Mouse (Mus musculus) liver, postnatal 0 days (tissue): ENCODE results near the gene Col6a6. TPM values are rescaled to one million over a fixed set of nuclear protein-coding genes. Genes with fewer than 3 reads are reported as not detected.

Source experiments
- ATAC-seq: fragments of 200-750 bp; cut with Nextera tagmentation; 2 replicates; pipeline ENCODE4 v1.8.0; 2017; ENCODE audit warnings: mild to moderate bottlenecking, moderate library complexity
- DNase-seq: peaks from one replicate; pipeline ENCODE4 v3.0.0-alpha.2; 2016
- H3K27ac ChIP-seq: fragments of 300-500 bp; sonication (generic); 2 replicates; pipeline ENCODE4 v1.5.1; 2014; ENCODE audit warnings: antibody characterized with exemption, moderate library complexity, mild to moderate bottlenecking, low read depth
- H3K27me3 ChIP-seq: fragments of 300-500 bp; sonication (generic); 2 replicates; pipeline ENCODE4 v1.6.1; 2014; ENCODE audit warnings: low read length, control low read depth, mixed read lengths; ENCODE audit not compliant: insufficient read depth
- H3K36me3 ChIP-seq: fragments of 300-500 bp; sonication (generic); replicated peaks from 2 replicates; pipeline ENCODE4 v1.6.1; 2014; ENCODE audit warnings: mild to moderate bottlenecking, control low read depth, low read length, moderate library complexity, mixed read lengths; ENCODE audit not compliant: insufficient read depth
- H3K4me1 ChIP-seq: fragments of 300-500 bp; sonication (generic); 2 replicates; pipeline ENCODE4 v1.6.1; 2014; ENCODE audit warnings: antibody characterized with exemption, mild to moderate bottlenecking, control low read depth; ENCODE audit not compliant: insufficient read depth
- H3K4me2 ChIP-seq: fragments of 300-500 bp; sonication (generic); 2 replicates; pipeline ENCODE4 v1.6.1; 2014; ENCODE audit warnings: low read depth, mild to moderate bottlenecking, low read length, moderate library complexity, mixed read lengths
- H3K4me3 ChIP-seq: fragments of 300-500 bp; sonication (generic); 2 replicates; pipeline ENCODE4 v1.5.1; 2014; ENCODE audit warnings: low read depth, low read length
- H3K9ac ChIP-seq: fragments of 300-500 bp; sonication (generic); replicated peaks from 2 replicates; pipeline ENCODE4 v1.6.1; 2014; ENCODE audit warnings: mild to moderate bottlenecking, moderate library complexity
- H3K9me3 ChIP-seq: fragments of 300-500 bp; sonication (generic); 2 replicates; pipeline ENCODE4 v1.6.1; 2016; ENCODE audit warnings: mild to moderate bottlenecking, control low read depth, low read length, mixed read lengths
- CTCF ChIP-seq: sonication (generic); IDR thresholded peaks from 2 replicates; pipeline ENCODE4 v1.5.1; 2016; ENCODE audit warnings: antibody characterized with exemption, low read depth
- EP300 ChIP-seq: IDR thresholded peaks from 2 replicates; pipeline ENCODE4 v1.6.1; 2016; ENCODE audit warnings: antibody characterized with exemption, low read depth, mild to moderate bottlenecking
- WGBS: fragments of 180-500 bp; shearing (Covaris S2); extraction: QIAGEN DNeasy Blood & Tissue Kit; methylation state at CpG from one replicate; pipeline ENCODE4 v1.1.7; 2014; ENCODE audit not compliant: insufficient replicate concordance; 5-methylcytosine and 5-hydroxymethylcytosine counted together
- polyA plus RNA-seq: library from polyadenylated mRNA; unstranded; fragments of >200 nt; fragmentation: Nextera tagmentation; extraction: Ambion mirVana; gene quantifications from 2 replicates; pipeline ENCODE4 v1.2.1, GENCODE M21; 2015

The Col6a6 gene
- polyA plus RNA-seq, 1 experiment from 2014 or later = 0.14 TPM

DNA sequence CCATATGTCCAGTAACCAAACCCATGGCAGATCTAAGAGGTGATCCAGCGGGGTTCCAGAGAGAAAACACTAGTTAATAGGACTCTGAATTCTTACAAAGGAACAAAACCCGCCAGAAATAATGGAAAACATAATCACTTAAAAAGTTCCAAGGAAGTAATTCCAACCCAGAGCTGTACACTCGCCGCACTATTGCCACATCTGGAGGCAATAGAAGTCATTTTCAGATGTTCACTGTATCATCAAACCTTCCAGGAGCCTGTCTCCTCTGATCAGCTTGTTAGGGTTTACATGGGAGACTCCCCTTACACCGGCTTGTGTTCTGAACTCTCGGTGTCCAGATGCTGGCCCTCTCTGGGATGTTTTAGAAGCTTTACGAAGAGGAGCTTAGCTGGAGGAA, 108.6 kb downstream of the Col6a6 start:
- Histone ChIP-seq H3K9ac (no peak overlapping the region), H3K4me1 (no peaks in the 10 kb centered on the region), H3K4me3 (no peak overlapping the region), H3K4me2 (no peak overlapping the region), H3K27me3 (no peaks in the 10 kb centered on the region), H3K9me3 (no peaks in the 10 kb centered on the region), H3K36me3 (no peaks in the 10 kb centered on the region), H3K27ac (no peak overlapping the region)
- DNase-seq (no peak), ATAC-seq (no peak)
- 70% methylated on average over 7 of the region's 7 CpGs for WGBS
- TF ChIP-seq CTCF (no peak), EP300 (no peak)

DNA sequence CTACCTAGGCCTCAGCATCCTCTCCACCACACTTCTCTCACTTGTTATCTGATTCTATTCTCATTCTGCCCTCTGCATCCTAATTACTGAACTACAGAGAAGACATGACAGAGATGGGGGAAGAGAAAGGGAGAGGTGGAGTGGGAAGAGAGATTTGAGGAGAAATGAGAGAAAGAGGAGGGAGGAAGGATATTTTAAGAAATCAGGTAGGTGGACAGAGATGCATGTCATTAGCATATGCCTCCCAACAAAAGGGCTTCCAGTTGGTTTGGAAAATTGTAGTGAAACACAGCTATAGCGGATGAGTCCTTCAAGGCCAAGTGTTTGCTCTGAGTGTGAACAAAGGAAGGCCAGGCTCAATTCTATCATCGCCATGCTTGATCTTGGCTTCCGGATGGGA, 115.9 kb downstream of the Col6a6 start:
- 83% methylated on average over 3 of the region's 3 CpGs for WGBS
- no peak overlapping the region for H3K4me3 ChIP-seq
- ATAC-seq = no peak

DNA sequence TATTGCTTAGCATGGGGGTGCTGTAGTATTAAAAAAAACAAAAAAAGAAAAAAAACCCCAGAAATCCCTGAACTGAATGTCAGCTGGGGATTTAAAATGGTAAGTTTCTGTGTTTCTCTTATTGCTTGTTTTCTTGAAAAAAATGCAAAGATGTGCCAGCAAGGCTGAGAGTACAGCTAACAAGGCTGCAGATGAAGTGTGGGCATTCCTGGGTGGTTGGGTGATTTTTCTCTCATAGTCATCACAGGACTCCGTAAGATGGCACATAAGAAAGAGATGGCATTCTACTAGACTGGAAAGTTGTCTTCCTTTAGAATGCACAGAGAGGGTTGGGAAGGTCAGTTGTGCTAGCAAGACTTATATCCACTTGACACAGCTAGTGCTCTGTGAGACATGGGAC, 122.9 kb downstream of the Col6a6 start:
- no peak overlapping the region for H3K9ac ChIP-seq
- H3K9me3 ChIP-seq = no peaks in the 10 kb centered on the region
- H3K4me2 ChIP-seq = no peak overlapping the region
- no peaks in the 10 kb centered on the region for H3K27me3 ChIP-seq
- no peak overlapping the region for H3K27ac ChIP-seq
- DNase-seq = no peak
- TF ChIP-seq CTCF = no peak
- no peak for TF ChIP-seq EP300
- ATAC-seq = no peak
- 91% methylated on average over 1 of the region's 1 CpGs for WGBS
- H3K4me3 ChIP-seq = no peak overlapping the region
- no peaks in the 10 kb centered on the region for H3K36me3 ChIP-seq
- H3K4me1 ChIP-seq = no peaks in the 10 kb centered on the region

More for the DNA sequence above, 115.9 kb downstream of the Col6a6 start:
- H3K27me3 ChIP-seq = no peaks in the 10 kb centered on the region
- no peak for TF ChIP-seq CTCF
- TF ChIP-seq EP300 = no peak
- no peak overlapping the region for H3K9ac ChIP-seq
- no peak overlapping the region for H3K27ac ChIP-seq
- no peak overlapping the region for H3K4me2 ChIP-seq
- H3K4me1 ChIP-seq = no peaks in the 10 kb centered on the region
- no peaks in the 10 kb centered on the region for H3K9me3 ChIP-seq
- DNase-seq = no peak
- no peaks in the 10 kb centered on the region for H3K36me3 ChIP-seq

DNA sequence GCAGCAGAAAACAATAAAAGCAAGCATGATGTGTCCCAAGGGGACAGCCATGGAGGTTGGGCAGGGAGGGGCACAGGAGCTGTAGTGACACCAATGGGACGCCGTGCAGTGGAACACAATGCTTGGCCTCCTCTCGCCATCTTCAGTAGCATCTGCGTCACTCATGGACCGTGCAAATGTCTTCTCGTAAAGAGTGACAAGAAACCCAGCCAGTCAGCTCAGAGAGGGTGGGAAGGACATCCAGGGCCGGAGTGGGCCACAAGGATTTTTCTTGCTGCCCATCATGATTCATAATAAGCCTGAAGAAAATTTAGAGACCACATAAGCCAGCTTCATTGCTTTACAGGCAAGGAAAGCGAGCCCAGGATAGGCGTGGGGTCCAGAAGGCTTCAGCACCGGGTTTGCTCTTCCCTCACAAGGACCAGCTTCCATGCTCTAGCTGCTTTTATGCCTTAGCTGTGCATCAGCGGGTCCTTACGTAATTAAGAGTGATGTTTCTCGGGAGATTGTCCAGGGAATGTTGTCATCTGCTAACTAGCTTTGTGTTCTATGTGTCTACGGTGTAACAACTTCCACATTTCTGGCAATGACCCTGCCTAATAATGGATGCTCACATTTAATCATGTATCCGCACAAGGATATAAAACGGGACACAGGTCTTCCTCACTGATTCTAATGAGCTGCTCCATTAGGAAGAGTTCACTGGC, 123.6 kb downstream of the Col6a6 start:
- H3K27me3 ChIP-seq = no peaks in the 10 kb centered on the region
- TF ChIP-seq EP300 (no peak), CTCF (no peak)
- no peaks in the 10 kb centered on the region for H3K36me3 ChIP-seq
- no peak overlapping the region for H3K4me3 ChIP-seq
- H3K27ac ChIP-seq = no peak overlapping the region
- H3K4me2 ChIP-seq = no peak overlapping the region
- WGBS = 77% methylated on average over 16 of the region's 16 CpGs
- no peak for DNase-seq
- H3K9me3 ChIP-seq = no peaks in the 10 kb centered on the region
- H3K4me1 ChIP-seq = no peaks in the 10 kb centered on the region
- no peak for ATAC-seq
- no peak overlapping the region for H3K9ac ChIP-seq

DNA sequence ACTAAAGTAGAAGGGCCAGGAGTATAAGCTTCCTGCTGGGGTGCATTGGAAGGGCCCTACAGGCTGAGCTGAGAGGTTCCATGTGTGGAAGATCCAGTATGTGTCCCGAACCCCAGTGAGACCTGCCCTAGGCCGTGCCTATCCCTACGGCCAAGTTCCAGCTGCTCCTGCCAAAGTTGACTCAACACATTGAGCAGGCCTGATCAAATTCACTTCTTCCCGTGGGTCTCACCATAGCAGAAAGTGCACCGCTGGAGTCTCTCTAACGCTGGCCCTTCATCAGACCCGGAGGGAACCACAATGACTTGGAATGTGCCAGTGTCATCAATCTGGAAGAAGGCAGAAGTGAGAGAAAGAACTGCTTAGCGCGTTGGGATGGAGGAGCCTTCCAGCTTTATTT, 126.0 kb downstream of the Col6a6 start:
- WGBS = 82% methylated on average over 9 of the region's 9 CpGs
- Histone ChIP-seq H3K27ac (no peak overlapping the region), H3K27me3 (no peaks in the 10 kb centered on the region), H3K4me1 (no peaks in the 10 kb centered on the region), H3K4me3 (no peak overlapping the region), H3K36me3 (no peaks in the 10 kb centered on the region), H3K9ac (no peak overlapping the region), H3K4me2 (no peak overlapping the region), H3K9me3 (no peaks in the 10 kb centered on the region)
- TF ChIP-seq CTCF (no peak), EP300 (no peak)
- no peak for DNase-seq
- no peak for ATAC-seq

DNA sequence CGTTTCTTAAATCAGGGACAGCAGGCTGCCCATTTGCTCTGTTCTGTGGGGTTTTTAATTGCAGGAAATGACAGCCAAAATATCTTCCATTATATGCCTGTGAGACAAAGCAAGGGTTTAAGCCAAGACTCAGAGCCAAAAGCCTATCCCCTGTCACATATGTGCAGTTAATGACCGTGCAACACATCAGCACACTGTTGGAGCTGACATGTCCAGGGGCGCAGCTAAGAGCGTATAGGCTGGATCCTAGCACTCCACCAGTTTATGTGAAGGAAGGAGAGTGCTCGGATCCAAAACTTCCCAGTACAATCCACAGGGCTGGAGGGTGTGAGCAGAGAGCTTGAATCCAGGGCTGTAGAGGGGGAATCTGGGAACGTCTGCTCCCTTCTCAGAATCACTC, 127.3 kb downstream of the Col6a6 start:
- Histone ChIP-seq H3K9me3 (no peaks in the 10 kb centered on the region), H3K27me3 (no peaks in the 10 kb centered on the region), H3K4me1 (no peaks in the 10 kb centered on the region), H3K4me2 (no peak overlapping the region), H3K27ac (no peak overlapping the region), H3K9ac (no peak overlapping the region), H3K36me3 (no peaks in the 10 kb centered on the region), H3K4me3 (no peak overlapping the region)
- no peak for DNase-seq
- WGBS = 62% methylated on average over 6 of the region's 6 CpGs
- ATAC-seq = no peak
- no peak for TF ChIP-seq EP300
- no peak for TF ChIP-seq CTCF
